In the genomic region with DNA sequence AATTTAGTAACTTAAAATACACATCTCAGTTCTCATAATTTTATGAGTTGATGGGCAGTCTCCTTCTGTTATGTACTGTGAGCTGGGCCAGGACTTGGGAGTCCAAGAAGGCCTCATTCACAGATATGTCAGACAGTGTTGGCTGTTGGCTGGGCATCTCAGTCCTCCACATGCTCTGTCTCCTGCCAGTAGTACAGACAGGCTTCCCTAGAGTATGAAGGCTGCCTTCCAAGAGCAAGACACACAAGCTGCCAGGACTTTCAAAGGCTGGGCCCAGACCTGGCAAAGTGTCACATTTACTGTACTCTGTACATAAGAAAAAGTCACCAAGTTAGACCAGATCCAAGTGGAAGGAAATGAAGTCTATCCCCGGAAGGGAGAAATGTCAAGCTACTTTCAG, we compare ENCODE assay signal across 17 mouse cellular contexts.
DNase-seq lines count a peak whose midpoint lies in the region; ATAC-seq and TF ChIP-seq lines count a peak whose summit lies in the region.
"Had no signal": no experiment of that assay in that cellular context is flagged by ENCODE, and none has a peak within 500 bp of the region (broad histone marks: within the 10 kb centered on the region; RNA-seq: fewer than 3 reads in every experiment).

No protein-coding gene starts in this region.

- DNase-seq in frontal cortex, postnatal 25 days (ENCODE audit: low spot score in 2 of 2), result no peak
- DNase-seq in lung, postnatal 0 days (ENCODE audit: low spot score), result peak; percentile 3
- DNase-seq in lung, postnatal 36 days, result no peak
- DNase-seq in cerebellum, postnatal 10 days, result peak; percentile 88 to 92
- no peak for DNase-seq in thymus, postnatal 10 days (ENCODE audit: low spot score in 2 of 2)
- DNase-seq: gastrocnemius, postnatal 10 days; thymus, adult 2 months had no signal

- H3K27me3 ChIP-seq in lung, postnatal 0 days (replicated peaks; ENCODE audit: insufficient read depth, low read length), result no peaks in the 10 kb centered on the region
- H3K27me3 ChIP-seq in forebrain, embryonic 16.5 days (replicated peaks; ENCODE audit: control insufficient read depth, insufficient read depth, low read length), result no peaks in the 10 kb centered on the region
- H3K27me3 ChIP-seq: embryonic facial prominence, embryonic 12.5 days; intestine, embryonic 15.5 days; liver, embryonic 12.5 days; megakaryocyte, embryonic 14.5 days; neural tube, embryonic 12.5 days had no signal

- H3K4me2 ChIP-seq in lung, postnatal 0 days (replicated peaks; ENCODE audit: low read depth, low read length), result no peak overlapping the region
- no peak overlapping the region for H3K4me2 ChIP-seq in forebrain, embryonic 16.5 days (ENCODE audit: low read length)
- H3K4me2 ChIP-seq: embryonic facial prominence, embryonic 12.5 days; intestine, embryonic 15.5 days; liver, embryonic 12.5 days; neural tube, embryonic 12.5 days had no signal

- WGBS in lung, postnatal 0 days, result 82% methylated on average over 1 of the region's 1 CpGs
- WGBS in forebrain, embryonic 16.5 days, result 75% methylated on average over 1 of the region's 1 CpGs

- no peaks in the 10 kb centered on the region for H3K4me1 ChIP-seq in lung, postnatal 0 days (ENCODE audit: insufficient read depth, low read depth, low read length)
- no peaks in the 10 kb centered on the region for H3K4me1 ChIP-seq in forebrain, embryonic 16.5 days (replicated peaks; ENCODE audit: control insufficient read depth, insufficient read depth, low read length)
- H3K4me1 ChIP-seq: embryonic facial prominence, embryonic 12.5 days; intestine, embryonic 15.5 days; limb, embryonic 10.5 days; liver, embryonic 12.5 days; megakaryocyte, embryonic 14.5 days; neural tube, embryonic 12.5 days had no signal

- no peak overlapping the region for H3K4me3 ChIP-seq in lung, postnatal 0 days (ENCODE audit: low read depth, low read length)
- no peak overlapping the region for H3K4me3 ChIP-seq in forebrain, embryonic 16.5 days (replicated peaks; ENCODE audit: low read length)
- H3K4me3 ChIP-seq: embryonic facial prominence, embryonic 12.5 days; intestine, embryonic 15.5 days; limb, embryonic 10.5 days; liver, embryonic 12.5 days; megakaryocyte, embryonic 14.5 days; neural tube, embryonic 12.5 days had no signal

- H3K27ac ChIP-seq in lung, postnatal 0 days (ENCODE audit: low read length), result no peak overlapping the region
- H3K27ac ChIP-seq in forebrain, embryonic 16.5 days (ENCODE audit: low read length), result no peak overlapping the region
- H3K27ac ChIP-seq: embryonic facial prominence, embryonic 12.5 days; intestine, embryonic 15.5 days; kidney, postnatal 0 days; limb, embryonic 10.5 days; liver, embryonic 12.5 days; neural tube, embryonic 12.5 days had no signal

- peak; percentile 50; the same call in 1 of the 2 replicates for ATAC-seq in frontal cortex, adult (ENCODE audit: low TSS enrichment)
- no peak for ATAC-seq in lung, postnatal 0 days
- peak; percentile 99 for ATAC-seq in forebrain, embryonic 16.5 days
- ATAC-seq: CD4-positive, CD25-positive, alpha-beta regulatory T cell, adult 4 months; intestine, embryonic 15.5 days; liver, embryonic 12.5 days had no signal

- no peaks in the 10 kb centered on the region for H3K9me3 ChIP-seq in lung, postnatal 0 days (ENCODE audit: low read length)
- H3K9me3 ChIP-seq in forebrain, embryonic 16.5 days (ENCODE audit: control insufficient read depth, low read length), result no peaks in the 10 kb centered on the region
- H3K9me3 ChIP-seq: embryonic facial prominence, embryonic 12.5 days; intestine, embryonic 15.5 days; limb, embryonic 10.5 days; liver, embryonic 12.5 days; neural tube, embryonic 12.5 days had no signal

- no peaks in the 10 kb centered on the region for H3K36me3 ChIP-seq in lung, postnatal 0 days (ENCODE audit: insufficient read depth, low read length)
- H3K36me3 ChIP-seq in forebrain, embryonic 16.5 days (ENCODE audit: control insufficient read depth, insufficient read depth), result no peaks in the 10 kb centered on the region
- H3K36me3 ChIP-seq: embryonic facial prominence, embryonic 12.5 days; intestine, embryonic 15.5 days; limb, embryonic 10.5 days; liver, embryonic 12.5 days; neural tube, embryonic 12.5 days had no signal

- no peak overlapping the region for H3K9ac ChIP-seq in lung, postnatal 0 days (replicated peaks; ENCODE audit: low read depth)
- H3K9ac ChIP-seq in forebrain, embryonic 16.5 days (replicated peaks; ENCODE audit: low read depth, low read length), result no peak overlapping the region
- H3K9ac ChIP-seq: embryonic facial prominence, embryonic 12.5 days; intestine, embryonic 15.5 days; liver, embryonic 12.5 days; neural tube, embryonic 12.5 days had no signal

- TF ChIP-seq EP300 in lung, postnatal 0 days (IDR thresholded peaks at IDR 0.05), result no peak

- TF ChIP-seq CTCF in lung, postnatal 0 days (IDR thresholded peaks at IDR 0.05), result no peak

Comparison
In these comparisons a context has a peak if more than half of its experiments do, and no peak if none do; other contexts are left out.
1. DNase-seq: peak in lung, postnatal 0 days (single experiment) and cerebellum, postnatal 10 days (2 of 2); none in frontal cortex, postnatal 25 days (0 of 2), lung, postnatal 36 days (single experiment) and thymus, postnatal 10 days (0 of 2).